Mouse (Mus musculus): ENCODE data around the gene Adam8.

Gene Adam8

GRCm38 (mm10) chr7:139992406-139992805, at the start of gene Adam8:
TSS of gene Adam8 (minus strand) at chr7:139992562.
- DNase-seq (ENCODE audit: low spot score in 2 of 2) = no peak

- peak in 1 of 2 experiments; percentile 22 for DNase-seq (ENCODE audit: low spot score in 2 of 2)
Measured at GRCm38 (mm10) chr7:140037171-140037555, 44.8 kb upstream of the Adam8 start.

- DNase-seq (ENCODE audit: low spot score in 2 of 2) = peak; percentile 95
Measured at GRCm38 (mm10) chr7:140036281-140037170, 44.2 kb upstream of the Adam8 start, which contains the start of the genes Zfp511 and Tubgcp2. TSS of gene Zfp511 (plus strand) at chr7:140036391. TSS of gene Tubgcp2 (minus strand) at chr7:140036669.

- peak in 1 of 2 experiments; percentile 9 for DNase-seq (ENCODE audit: low spot score in 2 of 2)
Measured at GRCm38 (mm10) chr7:140035456-140035855, 43.1 kb upstream of the Adam8 start.

- DNase-seq (ENCODE audit: low spot score in 2 of 2) = peak; percentile 17 to 19
Measured at GRCm38 (mm10) chr7:140033386-140033785, 41.0 kb upstream of the Adam8 start.

GRCm38 (mm10) chr7:140032366-140032765, 40.0 kb upstream of the Adam8 start:
- peak in 1 of 2 experiments; percentile 8 for DNase-seq (ENCODE audit: low spot score in 2 of 2)

GRCm38 (mm10) chr7:140031771-140032170, 39.4 kb upstream of the Adam8 start:
- DNase-seq (ENCODE audit: low spot score in 2 of 2) = peak in 1 of 2 experiments; percentile 9

- DNase-seq (ENCODE audit: low spot score in 2 of 2) = peak in 1 of 2 experiments; percentile 15
Measured at GRCm38 (mm10) chr7:140011336-140011735, 19.0 kb upstream of the Adam8 start.

GRCm38 (mm10) chr7:140007781-140008180, 15.4 kb upstream of the Adam8 start:
- peak; percentile 14 to 15 for DNase-seq (ENCODE audit: low spot score in 2 of 2)

GRCm38 (mm10) chr7:140006861-140007611, 14.7 kb upstream of the Adam8 start:
- DNase-seq (ENCODE audit: low spot score in 2 of 2) = peak in 1 of 2 experiments; percentile 13

GRCm38 (mm10) chr7:140004666-140005065, 12.3 kb upstream of the Adam8 start:
- DNase-seq (ENCODE audit: low spot score in 2 of 2) = peak in 1 of 2 experiments; percentile 11

- DNase-seq (ENCODE audit: low spot score in 2 of 2) = peak in 1 of 2 experiments; percentile 12
Measured at GRCm38 (mm10) chr7:140001086-140001740, 8.9 kb upstream of the Adam8 start.

GRCm38 (mm10) chr7:139998691-139999350, 6.5 kb upstream of the Adam8 start:
- peak in 1 of 2 experiments; percentile 22 for DNase-seq (ENCODE audit: low spot score in 2 of 2)

GRCm38 (mm10) chr7:139994676-139995075, 2.3 kb upstream of the Adam8 start:
- peak; percentile 60 to 72 for DNase-seq (ENCODE audit: low spot score in 2 of 2)

GRCm38 (mm10) chr7:139994202-139994601, 1.8 kb upstream of the Adam8 start:
- no peak for DNase-seq (ENCODE audit: low spot score in 2 of 2)

GRCm38 (mm10) chr7:139993532-139993931, 1.2 kb upstream of the Adam8 start:
- DNase-seq (ENCODE audit: low spot score in 2 of 2) = no peak

GRCm38 (mm10) chr7:139990864-139991394, 1.4 kb downstream of the Adam8 start:
- no peak for DNase-seq (ENCODE audit: low spot score in 2 of 2)

GRCm38 (mm10) chr7:139988272-139988671, 4.1 kb downstream of the Adam8 start:
- no peak for DNase-seq (ENCODE audit: low spot score in 2 of 2)

- no peak for DNase-seq (ENCODE audit: low spot score in 2 of 2)
Measured at GRCm38 (mm10) chr7:139984505-139984904, 7.9 kb downstream of the Adam8 start.

GRCm38 (mm10) chr7:139982058-139982457, 10.3 kb downstream of the Adam8 start:
- DNase-seq (ENCODE audit: low spot score in 2 of 2) = no peak

- DNase-seq (ENCODE audit: low spot score in 2 of 2) = no peak
Measured at GRCm38 (mm10) chr7:139980778-139981177, 11.6 kb downstream of the Adam8 start.

Data from right cerebral cortex, postnatal 10 days (tissue).